9 mouse cellular contexts compared by ENCODE assay signal in the genomic region with DNA sequence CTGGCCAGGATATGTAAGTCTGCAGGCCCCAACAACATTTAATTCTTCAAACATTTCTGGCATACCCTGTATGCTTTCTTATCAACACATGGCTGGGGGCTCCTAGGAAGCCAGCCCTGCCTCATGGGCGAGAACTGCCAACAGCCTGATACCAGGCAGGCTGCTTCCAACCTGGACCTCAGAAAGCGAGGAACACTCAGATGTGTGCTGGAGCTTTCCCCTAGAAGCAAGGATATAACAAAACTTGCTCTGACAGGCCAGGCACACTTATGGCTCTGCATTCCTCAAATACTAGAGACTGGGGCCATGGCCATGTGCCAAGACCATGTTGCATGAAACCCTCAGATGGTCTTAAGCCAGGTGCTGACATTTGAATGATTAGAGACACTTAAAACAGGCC.
A peak's percentile ranks its signal among the peaks of the same experiment; 100 is the strongest.
DNase-seq lines count a peak whose midpoint lies in the region; ATAC-seq lines count a peak whose summit lies in the region.
"Had no signal": no experiment of that assay in that cellular context is flagged by ENCODE, and none has a peak within 500 bp of the region (broad histone marks: within the 10 kb centered on the region; RNA-seq: fewer than 3 reads in every experiment).

No protein-coding gene starts in this region.

- DNase-seq in heart, postnatal 36 days: no peak
- DNase-seq in midbrain, embryonic 11.5 days (ENCODE audit: low spot score, missing footprints): peak; percentile 23
- DNase-seq in midbrain, embryonic 10.5 days (ENCODE audit: low spot score): no peak
- no peak for DNase-seq in spleen, adult 18-20 months
- DNase-seq: right cerebral cortex, adult 18-20 months had no signal

- H3K27ac ChIP-seq in heart, embryonic 11.5 days (ENCODE audit: low read depth, low read length): peak overlapping the region; percentile 73
- no peak overlapping the region for H3K27ac ChIP-seq in midbrain, embryonic 11.5 days (ENCODE audit: low read depth, low read length)
- no peak overlapping the region for H3K27ac ChIP-seq in midbrain, embryonic 10.5 days (replicated peaks)
- peak overlapping the region; percentile 91 for H3K27ac ChIP-seq in heart, embryonic 15.5 days
- H3K27ac ChIP-seq in hindbrain, embryonic 16.5 days (ENCODE audit: low read depth, low read length): no peak overlapping the region

- no peak overlapping the region for H3K9ac ChIP-seq in heart, embryonic 11.5 days (ENCODE audit: low read depth, low read length)
- no peak overlapping the region for H3K9ac ChIP-seq in midbrain, embryonic 11.5 days (ENCODE audit: low read length)
- H3K9ac ChIP-seq in heart, embryonic 15.5 days: no peak overlapping the region
- H3K9ac ChIP-seq in hindbrain, embryonic 16.5 days (ENCODE audit: low read depth, low read length): no peak overlapping the region

- no peak overlapping the region for H3K4me3 ChIP-seq in heart, embryonic 11.5 days (ENCODE audit: low read depth, low read length)
- H3K4me3 ChIP-seq in midbrain, embryonic 11.5 days (ENCODE audit: low read depth, low read length): no peak overlapping the region
- no peak overlapping the region for H3K4me3 ChIP-seq in midbrain, embryonic 10.5 days
- no peak overlapping the region for H3K4me3 ChIP-seq in heart, embryonic 15.5 days
- H3K4me3 ChIP-seq in hindbrain, embryonic 16.5 days (ENCODE audit: low read length): no peak overlapping the region

- peaks cover 18% of the 10 kb centered on the region for H3K4me1 ChIP-seq in heart, embryonic 11.5 days (ENCODE audit: control insufficient read depth, insufficient read depth, low read length)
- no peaks in the 10 kb centered on the region for H3K4me1 ChIP-seq in midbrain, embryonic 11.5 days (ENCODE audit: control insufficient read depth, insufficient read depth, low read length)
- peaks cover 7% of the 10 kb centered on the region for H3K4me1 ChIP-seq in midbrain, embryonic 10.5 days
- peaks cover 43% of the 10 kb centered on the region for H3K4me1 ChIP-seq in heart, embryonic 15.5 days (replicated peaks)
- no peaks in the 10 kb centered on the region for H3K4me1 ChIP-seq in hindbrain, embryonic 16.5 days (ENCODE audit: control insufficient read depth, insufficient read depth, low read depth, low read length)

- no peaks in the 10 kb centered on the region for H3K36me3 ChIP-seq in heart, embryonic 11.5 days (ENCODE audit: control insufficient read depth, insufficient read depth, low read length)
- H3K36me3 ChIP-seq in midbrain, embryonic 11.5 days (ENCODE audit: control insufficient read depth, insufficient read depth, low read length): no peaks in the 10 kb centered on the region
- no peaks in the 10 kb centered on the region for H3K36me3 ChIP-seq in midbrain, embryonic 10.5 days
- H3K36me3 ChIP-seq in heart, embryonic 15.5 days: no peaks in the 10 kb centered on the region
- H3K36me3 ChIP-seq in hindbrain, embryonic 16.5 days (ENCODE audit: control insufficient read depth, insufficient read depth, low read length): no peaks in the 10 kb centered on the region

- intact Hi-C loops in heart, postnatal 36 days (cut with DNase I): no loop called here

- 21% methylated on average over 2 of the region's 2 CpGs for WGBS in heart, embryonic 11.5 days (ENCODE audit: insufficient replicate concordance)
- whole genome bisulfite sequencing in midbrain, embryonic 11.5 days: 90% methylated on average over 2 of the region's 2 CpGs
- WGBS in midbrain, embryonic 10.5 days: 97% methylated on average over 2 of the region's 2 CpGs
- WGBS in heart, embryonic 15.5 days: 13% methylated on average over 2 of the region's 2 CpGs
- WGBS in hindbrain, embryonic 16.5 days: 76% methylated on average over 2 of the region's 2 CpGs

- H3K4me2 ChIP-seq in heart, embryonic 11.5 days: peak overlapping the region; percentile 9; the same call in 1 of the 2 replicates
- H3K4me2 ChIP-seq in midbrain, embryonic 11.5 days: no peak overlapping the region
- H3K4me2 ChIP-seq in heart, embryonic 15.5 days: peak overlapping the region; percentile 40
- no peak overlapping the region for H3K4me2 ChIP-seq in hindbrain, embryonic 16.5 days (ENCODE audit: low read length)

- ATAC-seq in heart, embryonic 11.5 days (replicated peaks; ENCODE audit: insufficient number of reproducible peaks, low FRiP score, low TSS enrichment): peak; percentile 39; the same call in 1 of the 2 replicates
- ATAC-seq in midbrain, embryonic 11.5 days (ENCODE audit: low FRiP score): no peak
- ATAC-seq in heart, embryonic 15.5 days (replicated peaks; ENCODE audit: insufficient number of reproducible peaks, insufficient read depth, low FRiP score, low read depth): peak; percentile 84
- ATAC-seq in megakaryocyte-erythroid progenitor cell, adult 5-6 weeks (replicated peaks; ENCODE audit: low FRiP score, low TSS enrichment, poor library complexity, severe bottlenecking): 0 out of 2 replicates have a peak, but pooled peaks have one; percentile 63
- ATAC-seq in hindbrain, embryonic 16.5 days: no peak

- H3K9me3 ChIP-seq in heart, embryonic 11.5 days (replicated peaks; ENCODE audit: control insufficient read depth, low read length): no peaks in the 10 kb centered on the region
- no peaks in the 10 kb centered on the region for H3K9me3 ChIP-seq in midbrain, embryonic 11.5 days (ENCODE audit: control insufficient read depth, low read length)
- no peaks in the 10 kb centered on the region for H3K9me3 ChIP-seq in midbrain, embryonic 10.5 days (replicated peaks)
- no peaks in the 10 kb centered on the region for H3K9me3 ChIP-seq in heart, embryonic 15.5 days (replicated peaks)
- no peaks in the 10 kb centered on the region for H3K9me3 ChIP-seq in hindbrain, embryonic 16.5 days (ENCODE audit: control insufficient read depth, low read length)

- no peaks in the 10 kb centered on the region for H3K27me3 ChIP-seq in heart, embryonic 11.5 days (ENCODE audit: control insufficient read depth, insufficient read depth, low read length)
- H3K27me3 ChIP-seq in midbrain, embryonic 11.5 days (ENCODE audit: control insufficient read depth, insufficient read depth, low read length): no peaks in the 10 kb centered on the region
- no peaks in the 10 kb centered on the region for H3K27me3 ChIP-seq in midbrain, embryonic 10.5 days (ENCODE audit: low read depth, poor library complexity, severe bottlenecking)
- H3K27me3 ChIP-seq in heart, embryonic 15.5 days: no peaks in the 10 kb centered on the region
- no peaks in the 10 kb centered on the region for H3K27me3 ChIP-seq in hindbrain, embryonic 16.5 days (replicated peaks; ENCODE audit: control insufficient read depth, insufficient read depth, low read length)

Comparison
In these comparisons a context has a peak if more than half of its experiments do, and no peak if none do; other contexts are left out.
1. ATAC-seq: peak in heart, embryonic 11.5 days (single experiment), heart, embryonic 15.5 days (single experiment) and megakaryocyte-erythroid progenitor cell, adult 5-6 weeks (single experiment); none in midbrain, embryonic 11.5 days (single experiment) and hindbrain, embryonic 16.5 days (single experiment).
2. H3K27ac ChIP-seq: peak in heart, embryonic 11.5 days (single experiment) and heart, embryonic 15.5 days (single experiment); none in midbrain, embryonic 11.5 days (single experiment), midbrain, embryonic 10.5 days (single experiment) and hindbrain, embryonic 16.5 days (single experiment).
3. H3K4me2 ChIP-seq: peak in heart, embryonic 11.5 days (single experiment) and heart, embryonic 15.5 days (single experiment); none in midbrain, embryonic 11.5 days (single experiment) and hindbrain, embryonic 16.5 days (single experiment).